Mouse (Mus musculus): ENCODE results near the gene Cyp2c67. TPM values are rescaled to one million over a fixed set of nuclear protein-coding genes. Genes with fewer than 3 reads are reported as not detected.
"Not testable (repeated sequence)": the region's sequence is repeated elsewhere in the genome, so short reads cannot be mapped to it uniquely, and the experiment has no call there.

Cyp2c67 gene
- total RNA-seq (2014; rRNA removed) = 237 and 255 TPM in 2 replicates
- polyA plus RNA-seq (2012; rRNA removed) = 41.7 and 44.0 TPM in 2 replicates

DNA sequence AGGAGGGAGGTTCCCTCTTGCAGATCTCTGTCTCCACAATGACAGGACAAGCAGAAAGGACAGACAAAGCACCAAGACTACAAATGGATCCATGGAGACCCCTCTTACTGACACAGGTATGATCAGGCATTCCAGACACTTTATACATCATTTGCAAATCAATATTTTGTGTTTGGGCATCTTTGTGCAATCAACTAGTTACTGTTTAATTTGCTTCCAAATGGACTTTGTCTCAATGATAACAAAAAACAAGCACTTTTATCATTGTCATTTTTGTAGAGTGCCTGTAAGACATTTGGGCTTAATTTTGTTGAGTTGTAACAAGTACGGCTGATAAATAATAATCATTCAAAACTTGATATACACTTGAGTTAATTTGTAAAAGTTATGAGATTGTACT lies at the start of gene Cyp2c67:
Cyp2c67 (minus strand) TSS at position 114 of the 400 bp plus-strand sequence.
- WGBS = 26% methylated on average over 1 of the region's 1 CpGs
- H3K36me3 ChIP-seq (ENCODE audit: control insufficient read depth, insufficient read depth, low read length) = peaks cover 4% of the 10 kb centered on the region; the same call in 1 of the 2 replicates
- no peaks in the 10 kb centered on the region for H3K27me3 ChIP-seq (ENCODE audit: control insufficient read depth, insufficient read depth, low read length)
- H3K9ac ChIP-seq (ENCODE audit: low read depth, low read length) = no peak within 1 kb of the TSS
- DNase-seq (ENCODE audit: extremely low read depth, low read depth, low spot score) = peak; percentile 95
- H3K4me1 ChIP-seq (ENCODE audit: control insufficient read depth, insufficient read depth, low read length) = peaks cover 5% of the 10 kb centered on the region
- no peak for TF ChIP-seq POLR2A (IDR thresholded peaks at IDR 0.05; ENCODE audit: extremely low read depth, insufficient read depth, low read length)
- no peak for TF ChIP-seq CTCF (IDR thresholded peaks at IDR 0.05; ENCODE audit: low read depth, low read length)
- H3K4me3 ChIP-seq (ENCODE audit: insufficient read depth, low read depth, low read length) = peak within 1 kb of the TSS; percentile 39; the same call in 1 of the 2 replicates
- H3K27ac ChIP-seq (replicated peaks; ENCODE audit: insufficient read depth, low read depth, low read length) = peak within 1 kb of the TSS; percentile 84
- H3K79me2 ChIP-seq (ENCODE audit: control insufficient read depth, insufficient read depth, low read length) = no peaks in the 10 kb centered on the region

DNA sequence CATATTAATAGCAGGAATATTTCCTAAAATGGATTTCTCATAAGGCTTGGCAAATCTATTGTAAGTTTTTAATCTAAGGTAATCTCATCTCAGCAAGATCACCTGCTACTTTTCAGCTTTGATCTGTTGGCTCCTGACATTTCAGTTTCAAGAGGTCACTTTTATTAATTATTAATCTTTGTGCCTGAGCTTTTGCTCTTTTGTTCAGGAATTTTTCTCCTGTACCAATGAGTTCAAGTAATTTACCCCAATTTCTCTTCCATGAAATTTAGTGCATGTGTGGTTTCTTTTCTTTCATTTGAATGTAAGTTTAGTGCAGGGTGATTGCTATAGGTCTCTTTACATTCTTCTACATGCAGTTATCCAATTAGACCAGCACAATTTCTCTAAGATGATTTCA lies 16.8 kb upstream of the Cyp2c67 start:
- H3K27ac ChIP-seq (replicated peaks; ENCODE audit: insufficient read depth, low read depth, low read length); H3K36me3 ChIP-seq (ENCODE audit: control insufficient read depth, insufficient read depth, low read length); H3K9ac ChIP-seq (ENCODE audit: low read depth, low read length); H3K4me1 ChIP-seq (ENCODE audit: control insufficient read depth, insufficient read depth, low read length); H3K27me3 ChIP-seq (ENCODE audit: control insufficient read depth, insufficient read depth, low read length); H3K79me2 ChIP-seq (ENCODE audit: control insufficient read depth, insufficient read depth, low read length); H3K4me3 ChIP-seq (ENCODE audit: insufficient read depth, low read depth, low read length): not testable (repeated sequence)
- DNase-seq (ENCODE audit: extremely low read depth, low read depth, low spot score) = peak; percentile 84

DNA sequence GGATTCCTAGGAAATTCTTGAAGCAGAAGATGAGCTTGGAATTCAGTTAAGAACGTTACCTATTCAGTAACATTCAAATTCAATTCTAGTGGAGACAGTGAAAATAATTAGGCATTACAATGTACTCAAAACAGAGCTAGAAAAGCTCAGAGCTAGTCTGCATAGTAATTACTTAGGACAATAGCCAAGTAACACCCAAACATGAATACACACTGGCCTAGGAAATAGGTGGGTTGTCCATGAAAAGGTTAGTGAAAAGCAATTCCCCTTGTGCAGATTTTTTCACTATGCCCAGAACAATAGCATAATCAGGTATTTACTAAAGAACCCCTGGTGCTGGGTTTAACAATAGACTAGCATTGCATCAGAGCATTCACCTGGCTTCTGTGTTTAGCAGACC lies 3.5 kb upstream of the Cyp2c67 start:
- DNase-seq (ENCODE audit: extremely low read depth, low read depth, low spot score) = no peak
- Histone ChIP-seq H3K27me3 (ENCODE audit: control insufficient read depth, insufficient read depth, low read length) (no peaks in the 10 kb centered on the region), H3K4me1 (ENCODE audit: control insufficient read depth, insufficient read depth, low read length) (no peaks in the 10 kb centered on the region; the same call in 1 of the 2 replicates), H3K27ac (replicated peaks; ENCODE audit: insufficient read depth, low read depth, low read length) (no peak overlapping the region), H3K36me3 (ENCODE audit: control insufficient read depth, insufficient read depth, low read length) (no peaks in the 10 kb centered on the region), H3K9ac (ENCODE audit: low read depth, low read length) (no peak overlapping the region), H3K79me2 (ENCODE audit: control insufficient read depth, insufficient read depth, low read length) (no peaks in the 10 kb centered on the region), H3K4me3 (ENCODE audit: insufficient read depth, low read depth, low read length) (no peak overlapping the region)
- TF ChIP-seq CTCF (IDR thresholded peaks at IDR 0.05; ENCODE audit: low read depth, low read length) (no peak), POLR2A (IDR thresholded peaks at IDR 0.05; ENCODE audit: extremely low read depth, insufficient read depth, low read length) (no peak)
- WGBS = 66% methylated on average over 1 of the region's 1 CpGs

DNA sequence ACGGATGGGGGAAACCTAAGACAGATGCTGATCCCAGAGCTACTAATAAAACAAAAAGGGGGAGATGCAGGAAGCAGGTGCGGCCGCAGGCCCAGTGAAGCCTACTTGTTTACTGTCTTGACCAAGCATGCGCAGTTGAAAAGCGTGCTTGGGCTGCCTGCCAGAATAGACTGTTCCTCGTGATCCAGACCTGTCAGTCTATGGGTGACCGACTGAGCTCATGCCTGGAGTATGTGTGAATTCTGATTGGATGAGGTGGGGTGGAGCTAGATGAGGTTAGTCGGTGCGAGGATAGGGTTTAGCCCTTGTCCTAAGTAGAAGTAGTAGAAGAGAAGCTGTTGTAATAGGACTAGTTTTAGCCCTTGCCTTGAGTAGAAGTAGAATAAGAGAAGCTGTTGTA lies 1.3 kb downstream of the Cyp2c67 start:
- H3K79me2 ChIP-seq (ENCODE audit: control insufficient read depth, insufficient read depth, low read length) = no peaks in the 10 kb centered on the region
- TF ChIP-seq POLR2A (IDR thresholded peaks at IDR 0.05; ENCODE audit: extremely low read depth, insufficient read depth, low read length) (no peak), CTCF (IDR thresholded peaks at IDR 0.05; ENCODE audit: low read depth, low read length) (no peak)
- 58% methylated on average over 9 of the region's 9 CpGs for WGBS
- peaks cover 5% of the 10 kb centered on the region for H3K4me1 ChIP-seq (ENCODE audit: control insufficient read depth, insufficient read depth, low read length)
- H3K36me3 ChIP-seq (ENCODE audit: control insufficient read depth, insufficient read depth, low read length) = peaks cover 4% of the 10 kb centered on the region; the same call in 1 of the 2 replicates
- H3K4me3 ChIP-seq (ENCODE audit: insufficient read depth, low read depth, low read length) = no peak overlapping the region
- no peaks in the 10 kb centered on the region for H3K27me3 ChIP-seq (ENCODE audit: control insufficient read depth, insufficient read depth, low read length)
- 0 out of 2 replicates have a peak overlapping the region, but pooled peaks have one; percentile 19 for H3K9ac ChIP-seq (ENCODE audit: low read depth, low read length)
- DNase-seq (ENCODE audit: extremely low read depth, low read depth, low spot score) = peak; percentile 89
- H3K27ac ChIP-seq (replicated peaks; ENCODE audit: insufficient read depth, low read depth, low read length) = peak overlapping the region; percentile 71

DNA sequence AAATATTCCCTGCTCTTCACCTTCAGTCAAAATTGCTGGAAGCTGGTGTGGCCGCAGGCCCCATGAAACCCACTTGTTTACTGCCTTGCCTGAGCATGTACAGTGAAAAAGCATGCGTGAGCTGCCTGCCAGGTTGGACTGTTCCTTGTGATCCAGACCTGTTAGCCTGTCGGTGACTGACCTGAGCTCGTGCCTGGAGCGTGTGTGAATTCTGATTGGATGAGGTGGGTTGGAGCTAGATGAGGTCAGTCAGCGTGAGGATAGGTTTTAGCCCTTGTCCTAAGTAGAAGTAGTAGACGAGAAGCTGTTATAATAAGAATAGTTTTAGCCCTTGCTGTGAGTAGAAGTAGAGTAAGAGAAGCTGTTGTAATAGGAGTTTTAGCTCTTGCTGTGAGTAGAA lies 4.3 kb downstream of the Cyp2c67 start:
- not testable (repeated sequence) for H3K27ac ChIP-seq (replicated peaks; ENCODE audit: insufficient read depth, low read depth, low read length); H3K4me1 ChIP-seq (ENCODE audit: control insufficient read depth, insufficient read depth, low read length); H3K79me2 ChIP-seq (ENCODE audit: control insufficient read depth, insufficient read depth, low read length); H3K4me3 ChIP-seq (ENCODE audit: insufficient read depth, low read depth, low read length); H3K27me3 ChIP-seq (ENCODE audit: control insufficient read depth, insufficient read depth, low read length); H3K36me3 ChIP-seq (ENCODE audit: control insufficient read depth, insufficient read depth, low read length); H3K9ac ChIP-seq (ENCODE audit: low read depth, low read length)
- WGBS = 43% methylated on average over 7 of the region's 7 CpGs
- DNase-seq (ENCODE audit: extremely low read depth, low read depth, low spot score) = peak; percentile 92

Other genes with a start within 250 kb of the Cyp2c67 start
- gene Cyp2c38, start 186.0 kb downstream of the Cyp2c67 start, total RNA-seq (2014; rRNA removed) = 49.5 and 90.1 TPM in 2 replicates
- gene Cyp2c38, start 186.0 kb downstream of the Cyp2c67 start, polyA plus RNA-seq (2012; rRNA removed) = 8.1 and 69.7 TPM in 2 replicates
- gene Cyp2c39, start 138.2 kb downstream of the Cyp2c67 start, total RNA-seq (2014; rRNA removed) = 9.8 and 14.3 TPM in 2 replicates
- gene Cyp2c39, start 138.2 kb downstream of the Cyp2c67 start, polyA plus RNA-seq (2012; rRNA removed) = 3.0 and 276 TPM in 2 replicates
- 643 and 696 TPM in 2 replicates for gene Cyp2c68, start 92.0 kb upstream of the Cyp2c67 start, total RNA-seq (2014; rRNA removed)
- 243 and 307 TPM in 2 replicates for gene Cyp2c68, start 92.0 kb upstream of the Cyp2c67 start, polyA plus RNA-seq (2012; rRNA removed)
- 781 and 1,012 TPM in 2 replicates for gene Cyp2c40, start 163.8 kb upstream of the Cyp2c67 start, total RNA-seq (2014; rRNA removed)
- 334 and 395 TPM in 2 replicates for gene Cyp2c40, start 163.8 kb upstream of the Cyp2c67 start, polyA plus RNA-seq (2012; rRNA removed)
- gene Cyp2c69, start 237.7 kb upstream of the Cyp2c67 start, total RNA-seq (2014; rRNA removed) = 1,204 and 1,265 TPM in 2 replicates
- 457 and 608 TPM in 2 replicates for gene Cyp2c69, start 237.7 kb upstream of the Cyp2c67 start, polyA plus RNA-seq (2012; rRNA removed)